Mouse (Mus musculus): ENCODE measurements at regions not wholly inside any gene's neighbourhood (a gene's known extent, or its start where the extent isn't known, plus 50 kb on each side); places are given as distances from the start of the nearest gene placed in this dataset.

DNA sequence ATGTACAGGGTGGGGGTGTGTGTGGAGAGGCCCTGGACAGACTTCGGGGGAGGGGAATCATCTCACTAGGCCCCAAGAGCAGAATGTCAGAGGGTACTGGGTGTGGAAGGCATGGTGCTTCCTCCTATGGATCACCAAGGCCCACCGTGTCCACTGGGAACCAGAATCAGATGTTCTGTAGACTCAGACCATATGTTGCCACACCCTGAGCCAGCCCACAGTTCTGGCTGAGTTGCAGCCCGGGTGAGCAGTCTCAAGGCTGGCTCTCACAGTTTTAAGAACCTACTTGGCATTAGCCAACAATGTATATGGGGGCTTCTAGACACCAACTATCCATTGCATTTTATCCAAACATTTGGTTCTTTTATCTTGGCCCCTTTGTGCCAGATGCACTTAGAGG, 67.5 kb downstream of the Ackr3 start:
- TF ChIP-seq CTCF (IDR thresholded peaks at IDR 0.05) (no peak), EP300 (IDR thresholded peaks at IDR 0.05) (no peak)
